Mouse (Mus musculus) myocyte (in vitro differentiated cells): ENCODE results near the gene Cox8b. TPM values are rescaled to one million over a fixed set of nuclear protein-coding genes. Genes with fewer than 3 reads are reported as not detected.

ENCODE experiments used
- H3K27me3 ChIP-seq: one replicate; pipeline ENCODE4 v1.6.1; 2011; ENCODE audit not compliant: control insufficient read depth, insufficient read depth, insufficient read length
- H3K36me3 ChIP-seq: one replicate; pipeline ENCODE4 v1.6.1; 2011; ENCODE audit not compliant: control insufficient read depth, insufficient read depth
- H3K4me2 ChIP-seq: one replicate; pipeline ENCODE4 v1.6.1; 2011; ENCODE audit warnings: low read depth, control low read depth
- H3K4me3 ChIP-seq: one replicate; pipeline ENCODE4 v1.5.1; 2011; ENCODE audit warnings: mild to moderate bottlenecking, control low read depth, moderate library complexity
- H3K79me2 ChIP-seq: one replicate; pipeline ENCODE4 v1.6.1; 2011; ENCODE audit not compliant: control insufficient read depth, insufficient read depth
- H3ac ChIP-seq: one replicate; pipeline ENCODE4 v1.6.1; 2011; ENCODE audit not compliant: control insufficient read depth, insufficient read length
- CEBPB ChIP-seq: IDR thresholded peaks from 2 replicates; pipeline ENCODE4 v1.6.1; 2011; ENCODE audit warnings: mild to moderate bottlenecking, moderate library complexity; ENCODE audit not compliant: poor library complexity, insufficient read depth, severe bottlenecking
- E2F4 ChIP-seq: IDR thresholded peaks from one replicate; pipeline ENCODE4 v1.6.1; 2011; ENCODE audit warnings: mild to moderate bottlenecking, control low read depth, moderate library complexity; ENCODE audit not compliant: insufficient read depth
- MAX ChIP-seq: IDR thresholded peaks from one replicate; pipeline ENCODE4 v1.6.1; 2011; ENCODE audit warnings: low read depth, mild to moderate bottlenecking, control low read depth
- MYOD1 ChIP-seq, 3 experiments: IDR thresholded peaks; one replicate each; pipeline ENCODE4 v1.6.1; 2011; ENCODE audit warnings: control low read depth in 2 of 3, low read depth in 2 of 3, mild to moderate bottlenecking in 2 of 3, moderate library complexity in 1 of 3; ENCODE audit not compliant: insufficient read length in 2 of 3, control insufficient read depth in 1 of 3
- MYOG ChIP-seq, 3 experiments: IDR thresholded peaks; one replicate each; pipeline ENCODE4 v1.6.1; 2011; ENCODE audit warnings: control low read depth in 2 of 3, low read depth in 2 of 3, mild to moderate bottlenecking in 2 of 3; ENCODE audit not compliant: insufficient read length in 2 of 3, control insufficient read depth in 1 of 3, insufficient read depth in 1 of 3
- POLR2A ChIP-seq: IDR thresholded peaks from one replicate; pipeline ENCODE4 v1.6.1; 2011; ENCODE audit warnings: low read depth, mild to moderate bottlenecking, control low read depth, moderate library complexity; ENCODE audit not compliant: insufficient read length
- POLR2AphosphoS2 ChIP-seq: IDR thresholded peaks from one replicate; pipeline ENCODE4 v1.6.1; 2011; ENCODE audit warnings: low read depth, control low read depth; ENCODE audit not compliant: insufficient read length
- REST ChIP-seq: IDR thresholded peaks from one replicate; pipeline ENCODE4 v1.6.1; 2011; ENCODE audit warnings: mild to moderate bottlenecking, control low read depth, moderate library complexity; ENCODE audit not compliant: insufficient read depth, insufficient read length
- SRF ChIP-seq: IDR thresholded peaks from one replicate; pipeline ENCODE4 v1.6.1; 2011; ENCODE audit warnings: low read depth; ENCODE audit not compliant: control insufficient read depth, insufficient read length
- TCF12 ChIP-seq: IDR thresholded peaks from one replicate; pipeline ENCODE4 v1.6.1; 2011; ENCODE audit warnings: mild to moderate bottlenecking, control low read depth; ENCODE audit not compliant: poor library complexity, insufficient read depth, severe bottlenecking
- TCF3 ChIP-seq: IDR thresholded peaks from one replicate; pipeline ENCODE4 v1.6.1; 2011; ENCODE audit warnings: low read depth, control low read depth; ENCODE audit not compliant: insufficient read length
- USF1 ChIP-seq: IDR thresholded peaks from one replicate; pipeline ENCODE4 v1.6.1; 2011; ENCODE audit warnings: low read depth, mild to moderate bottlenecking, control low read depth, moderate library complexity
- polyA plus RNA-seq: library from polyadenylated mRNA; unstranded; fragments of >200 nt; fragmentation: generic; extraction: Trizol; gene quantifications from one replicate; pipeline ENCODE4 v1.2.1, GENCODE M21; 2012; ENCODE audit warnings: missing spikeins

Cox8b gene
- polyA plus RNA-seq, 1 experiment, result 534 TPM

DNA sequence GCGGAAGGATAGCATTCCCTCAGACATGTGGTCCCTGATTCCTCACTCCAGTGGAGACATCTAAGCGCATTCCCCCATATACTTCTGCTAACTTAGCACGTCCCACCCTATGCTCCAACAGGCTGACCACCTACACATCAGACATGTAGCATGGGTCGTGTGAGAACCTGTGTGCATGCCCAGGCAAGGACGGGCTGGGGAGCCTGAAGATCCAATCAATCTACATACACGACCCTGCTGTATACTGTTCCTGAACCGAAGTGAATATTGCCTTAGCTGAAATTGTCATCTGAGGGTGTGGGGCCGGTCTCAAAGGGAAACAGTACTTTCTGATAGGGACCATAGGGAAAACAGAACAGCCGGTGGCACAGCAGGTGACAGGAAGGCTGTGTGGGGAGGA is 45.1 kb downstream of the Cox8b start:
- no peaks in the 10 kb centered on the region for H3K27me3 ChIP-seq
- H3K36me3 ChIP-seq, result peaks cover 6% of the 10 kb centered on the region
- TF ChIP-seq E2F4 (no peak), MYOG (IDR thresholded peaks at IDR 0.05; ENCODE audit: control insufficient read depth in 1 of 3, insufficient read depth in 1 of 3, insufficient read length in 2 of 3, low read depth in 2 of 3) (no peak), CEBPB (no peak), USF1 (no peak), POLR2AphosphoS2 (no peak), MAX (no peak), MYOD1 (IDR thresholded peaks at IDR 0.05; ENCODE audit: control insufficient read depth in 1 of 3, insufficient read length in 2 of 3, low read depth in 2 of 3) (no peak), TCF3 (no peak), REST (no peak), TCF12 (no peak), SRF (no peak), POLR2A (no peak)
- peak overlapping the region; percentile 97 for H3K4me3 ChIP-seq
- H3K4me2 ChIP-seq, result peak overlapping the region; percentile 75
- peak overlapping the region; percentile 39 for H3ac ChIP-seq
- H3K79me2 ChIP-seq, result peaks cover 44% of the 10 kb centered on the region

DNA sequence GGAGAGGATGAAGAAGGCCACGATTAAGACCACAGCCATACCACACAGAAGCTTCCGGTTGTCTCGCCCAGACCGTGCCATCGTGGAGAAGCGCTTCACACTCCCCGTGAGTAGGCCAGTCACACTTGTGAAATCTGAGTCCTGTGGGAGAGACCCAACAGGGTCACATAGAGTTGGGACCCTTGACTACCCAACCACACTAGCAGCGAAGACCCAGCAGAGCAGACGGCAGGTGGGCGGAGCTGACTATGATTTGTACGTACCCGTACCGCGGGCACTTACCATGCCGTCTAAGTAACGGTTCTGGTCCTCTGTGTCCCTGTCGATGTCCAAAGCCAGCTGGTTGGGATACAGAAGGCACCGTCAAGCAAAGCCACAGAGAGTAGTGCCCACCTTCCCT is 45.8 kb downstream of the Cox8b start:
- Histone ChIP-seq H3K27me3 (no peaks in the 10 kb centered on the region), H3K36me3 (peaks cover 6% of the 10 kb centered on the region), H3K79me2 (peaks cover 42% of the 10 kb centered on the region), H3K4me2 (no peak overlapping the region), H3ac (no peak overlapping the region), H3K4me3 (peak overlapping the region; percentile 97)
- TF ChIP-seq SRF (no peak), TCF3 (no peak), MYOG (IDR thresholded peaks at IDR 0.05; ENCODE audit: control insufficient read depth in 1 of 3, insufficient read depth in 1 of 3, insufficient read length in 2 of 3, low read depth in 2 of 3) (no peak), E2F4 (no peak), TCF12 (no peak), REST (no peak), MAX (no peak), USF1 (no peak), POLR2A (no peak), CEBPB (no peak), POLR2AphosphoS2 (no peak)

DNA sequence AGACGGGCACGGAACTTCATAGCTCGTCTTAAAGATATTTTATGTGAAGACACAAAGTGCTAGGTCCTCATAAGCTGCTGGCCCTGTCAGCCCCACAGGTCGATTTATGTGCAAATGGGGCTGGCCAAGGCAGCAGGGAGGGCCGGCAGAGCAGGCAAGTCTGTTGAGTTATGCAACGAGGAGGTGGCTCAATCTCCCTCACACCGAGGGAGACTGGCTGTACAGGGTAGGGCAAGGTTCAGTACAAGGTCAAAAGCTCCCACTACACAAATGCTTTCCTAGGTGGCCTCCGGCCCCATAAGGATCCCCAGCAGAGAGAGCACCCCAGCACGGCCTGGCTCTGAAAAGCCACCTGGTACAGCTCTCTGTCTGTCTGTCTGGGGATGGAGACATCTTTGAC is 46.9 kb downstream of the Cox8b start:
- TF ChIP-seq REST, result no peak

DNA sequence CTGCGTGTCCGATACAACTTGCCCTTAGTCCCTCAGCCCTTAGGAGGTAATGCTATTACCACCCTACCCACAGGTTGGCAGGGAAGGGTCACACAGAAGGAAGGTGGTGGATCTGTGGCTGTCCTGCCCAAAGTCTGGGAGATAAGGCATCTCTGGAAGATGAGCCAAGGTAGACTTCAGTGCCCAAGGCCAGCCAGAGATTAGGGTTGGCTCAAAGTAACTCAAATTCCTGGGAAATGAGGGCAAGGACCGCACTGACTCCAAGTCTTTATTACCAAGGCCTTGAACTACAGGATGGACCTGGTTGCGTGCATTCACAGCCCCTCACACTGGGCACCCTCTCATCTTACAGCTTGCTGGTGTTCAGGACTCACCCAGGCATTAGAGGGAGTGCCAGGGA is 48.3 kb downstream of the Cox8b start:
- H3K4me3 ChIP-seq, result no peak overlapping the region
- no peaks in the 10 kb centered on the region for H3K27me3 ChIP-seq
- H3K79me2 ChIP-seq, result peaks cover 21% of the 10 kb centered on the region
- H3K4me2 ChIP-seq, result no peak overlapping the region
- peaks cover 6% of the 10 kb centered on the region for H3K36me3 ChIP-seq
- H3ac ChIP-seq, result no peak overlapping the region
- TF ChIP-seq MYOG (IDR thresholded peaks at IDR 0.05; ENCODE audit: control insufficient read depth in 1 of 3, insufficient read depth in 1 of 3, insufficient read length in 2 of 3, low read depth in 2 of 3), result no peak

More for the DNA sequence above, 46.9 kb downstream of the Cox8b start:
- H3K79me2 ChIP-seq, result peaks cover 31% of the 10 kb centered on the region
- no peaks in the 10 kb centered on the region for H3K27me3 ChIP-seq
- peaks cover 6% of the 10 kb centered on the region for H3K36me3 ChIP-seq
- no peak overlapping the region for H3ac ChIP-seq
- no peak overlapping the region for H3K4me2 ChIP-seq
- no peak overlapping the region for H3K4me3 ChIP-seq

Other genes starting within 250 kb of the Cox8b start
- gene Olfr539, start 240.5 kb downstream of the Cox8b start, polyA plus RNA-seq, result not detected
- not detected for gene Olfr45, start 218.5 kb downstream of the Cox8b start, polyA plus RNA-seq
- gene Olfr541, start 203.2 kb downstream of the Cox8b start, polyA plus RNA-seq, result not detected
- gene Cyp2e1, start 136.7 kb downstream of the Cox8b start, polyA plus RNA-seq, result not detected
- not detected for gene Syce1, start 112.6 kb downstream of the Cox8b start, polyA plus RNA-seq
- 0.13 TPM for gene Zfp941, start 78.3 kb downstream of the Cox8b start, polyA plus RNA-seq
- gene Urah, start 65.4 kb downstream of the Cox8b start, polyA plus RNA-seq, result 0.13 TPM
- gene Scgb1c1, start 54.9 kb downstream of the Cox8b start, polyA plus RNA-seq, result not detected
- gene Odf3, start 52.6 kb downstream of the Cox8b start, polyA plus RNA-seq, result 0.07 TPM
- gene Gm45785, start 44.1 kb downstream of the Cox8b start, polyA plus RNA-seq, result not detected
- 123 TPM for gene Ric8a, start 43.5 kb downstream of the Cox8b start, polyA plus RNA-seq
- 25.8 TPM for gene Bet1l, start 42.9 kb downstream of the Cox8b start, polyA plus RNA-seq
- 201 TPM for gene Psmd13, start 18.5 kb downstream of the Cox8b start, polyA plus RNA-seq
- 28.8 TPM for gene Sirt3, start 18.1 kb downstream of the Cox8b start, polyA plus RNA-seq
- gene Nlrp6, start 20.5 kb upstream of the Cox8b start, polyA plus RNA-seq, result 0.01 TPM
- 11.6 TPM for gene Pgghg, start 40.9 kb upstream of the Cox8b start, polyA plus RNA-seq
- gene Ifitm5, start 49.8 kb upstream of the Cox8b start, polyA plus RNA-seq, result 0.47 TPM
- gene Gm45717, start 55.5 kb upstream of the Cox8b start, polyA plus RNA-seq, result 0.12 TPM
- gene Ifitm2, start 55.5 kb upstream of the Cox8b start, polyA plus RNA-seq, result 493 TPM
- gene Ifitm1, start 66.8 kb upstream of the Cox8b start, polyA plus RNA-seq, result 19.9 TPM
- gene Ifitm3, start 110.3 kb upstream of the Cox8b start, polyA plus RNA-seq, result 1,312 TPM
- 4.4 TPM for gene Ifitm6, start 117.5 kb upstream of the Cox8b start, polyA plus RNA-seq
- gene Gm17387, start 128.7 kb upstream of the Cox8b start, polyA plus RNA-seq, result not detected
- gene B4galnt4, start 160.7 kb upstream of the Cox8b start, polyA plus RNA-seq, result 0.46 TPM
- 0.25 TPM for gene Pkp3, start 177.8 kb upstream of the Cox8b start, polyA plus RNA-seq
- gene Sigirr, start 200.1 kb upstream of the Cox8b start, polyA plus RNA-seq, result 4.8 TPM
- gene Ano9, start 217.4 kb upstream of the Cox8b start, polyA plus RNA-seq, result not detected
- 28.0 TPM for gene Ptdss2, start 221.9 kb upstream of the Cox8b start, polyA plus RNA-seq